Mouse (Mus musculus) gonadal fat pad, adult 2 months (tissue): ENCODE measurements around the gene Nfe2. TPM values are rescaled to one million over a fixed set of nuclear protein-coding genes. Genes with fewer than 3 reads are reported as not detected.

Source experiments
- DNase-seq: peaks from one replicate; pipeline ENCODE4 v3.0.0-alpha.2; 2012; ENCODE audit warnings: low read depth
- polyA plus RNA-seq: library from polyadenylated mRNA; depleted of rRNA; stranded (reverse); fragments of >200 nt; gene quantifications from 2 replicates; pipeline ENCODE4 v1.2.3, GENCODE M21; 2012; rRNA removed

Gene Nfe2
- polyA plus RNA-seq, 1 experiment: 1.8 TPM

DNA sequence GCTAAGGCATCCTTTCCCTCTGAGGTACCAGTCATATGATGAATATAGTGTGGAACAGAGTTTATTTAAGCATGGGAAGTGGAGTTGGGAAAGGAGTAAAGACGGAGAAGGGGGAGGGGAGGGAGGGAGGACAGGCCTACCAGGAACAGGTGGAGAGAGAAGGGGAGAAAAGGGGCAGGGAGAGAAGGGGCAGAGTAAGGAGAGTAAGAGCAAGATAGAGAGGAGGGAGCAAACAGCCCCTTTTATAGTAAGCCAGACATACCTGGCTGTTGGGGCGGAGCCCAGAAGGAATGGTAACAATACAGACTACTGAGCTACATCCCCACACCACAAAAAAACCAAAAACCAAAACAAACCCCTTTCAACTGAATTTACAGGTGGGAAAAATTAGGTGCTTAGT, 42.2 kb downstream of the Nfe2 start:
- no peak for DNase-seq

DNA sequence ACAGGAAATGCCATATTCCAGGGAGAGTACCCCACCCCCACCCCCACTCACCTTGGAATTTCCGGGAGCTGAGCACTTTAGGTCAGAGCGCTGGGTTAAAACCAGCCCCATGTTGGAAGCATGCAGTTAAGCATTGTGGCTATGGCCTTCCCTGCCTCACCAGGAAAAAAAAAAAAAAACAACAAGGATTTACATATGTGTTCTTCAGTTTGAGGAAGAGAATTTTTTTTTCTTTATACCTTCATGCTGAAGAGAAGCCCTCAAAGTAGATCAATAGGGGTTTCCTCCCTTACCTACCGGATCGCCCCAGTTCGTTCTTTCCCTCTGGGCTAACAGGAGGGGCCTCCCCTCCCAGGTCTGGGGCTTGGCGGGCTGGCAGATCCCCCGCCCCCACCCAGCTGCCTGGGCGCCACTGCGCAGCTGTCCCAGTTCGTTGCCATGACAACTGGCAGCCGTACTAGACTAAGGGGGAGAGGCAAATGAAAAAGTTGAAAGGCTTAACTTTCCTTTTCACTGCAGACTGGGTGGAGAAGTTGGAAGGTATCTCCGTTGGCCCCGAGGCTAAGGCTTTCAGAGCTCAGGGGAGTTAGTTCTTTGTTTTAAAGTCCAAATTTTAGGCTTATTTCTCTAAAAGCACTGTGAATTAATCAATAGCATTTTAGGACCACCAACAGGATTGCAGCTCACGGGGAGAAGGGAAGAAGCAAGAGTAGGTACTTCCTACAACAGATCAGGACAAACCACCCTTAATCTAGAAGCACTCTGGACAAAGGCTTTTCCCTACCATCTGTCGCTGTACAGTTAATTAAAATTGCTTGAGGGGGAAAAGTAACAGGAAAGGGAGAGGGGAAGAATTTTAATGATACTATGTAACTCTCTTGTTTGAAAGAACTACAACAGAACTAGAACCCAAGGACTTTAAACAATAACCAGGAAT, 43.0 kb downstream of the Nfe2 start:
- no peak for DNase-seq

DNA sequence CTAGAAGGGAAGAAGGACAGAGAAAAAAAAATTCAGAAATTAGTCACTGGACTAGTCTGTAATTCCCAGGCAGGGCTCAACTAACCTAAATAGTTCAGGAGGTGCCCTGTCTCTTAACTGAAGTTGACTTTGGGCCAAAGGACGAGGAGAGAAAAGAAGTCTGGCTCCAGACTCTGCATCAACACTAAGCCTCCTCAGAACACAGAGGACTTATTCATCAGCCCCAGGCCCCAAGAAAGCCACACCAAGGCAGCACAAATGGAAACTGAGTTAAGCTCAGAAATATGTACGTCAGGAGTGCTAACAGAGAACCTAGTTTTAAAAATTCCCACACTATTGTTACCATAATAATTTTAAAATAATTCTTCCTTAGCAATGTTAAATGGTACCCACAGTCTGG, 44.1 kb downstream of the Nfe2 start:
- DNase-seq: no peak

DNA sequence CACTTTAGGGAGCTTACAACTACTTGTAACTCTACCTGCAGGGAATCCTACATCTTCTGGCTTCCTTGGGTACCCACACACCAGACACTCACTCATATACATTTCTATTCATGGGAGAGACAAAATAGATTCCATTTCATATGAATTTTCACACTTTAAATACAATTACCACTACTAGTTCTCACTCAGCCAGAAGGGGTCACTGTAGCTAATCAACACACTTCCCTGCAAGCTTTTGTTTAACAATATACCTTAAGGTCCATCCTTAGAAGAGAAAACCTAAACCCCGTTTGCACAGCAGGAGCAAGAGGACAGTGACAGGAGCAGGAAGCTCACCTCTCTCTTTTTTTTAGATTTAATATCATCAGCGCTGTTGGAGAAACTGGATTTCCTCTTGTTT, 53.0 kb downstream of the Nfe2 start:
- DNase-seq: no peak

DNA sequence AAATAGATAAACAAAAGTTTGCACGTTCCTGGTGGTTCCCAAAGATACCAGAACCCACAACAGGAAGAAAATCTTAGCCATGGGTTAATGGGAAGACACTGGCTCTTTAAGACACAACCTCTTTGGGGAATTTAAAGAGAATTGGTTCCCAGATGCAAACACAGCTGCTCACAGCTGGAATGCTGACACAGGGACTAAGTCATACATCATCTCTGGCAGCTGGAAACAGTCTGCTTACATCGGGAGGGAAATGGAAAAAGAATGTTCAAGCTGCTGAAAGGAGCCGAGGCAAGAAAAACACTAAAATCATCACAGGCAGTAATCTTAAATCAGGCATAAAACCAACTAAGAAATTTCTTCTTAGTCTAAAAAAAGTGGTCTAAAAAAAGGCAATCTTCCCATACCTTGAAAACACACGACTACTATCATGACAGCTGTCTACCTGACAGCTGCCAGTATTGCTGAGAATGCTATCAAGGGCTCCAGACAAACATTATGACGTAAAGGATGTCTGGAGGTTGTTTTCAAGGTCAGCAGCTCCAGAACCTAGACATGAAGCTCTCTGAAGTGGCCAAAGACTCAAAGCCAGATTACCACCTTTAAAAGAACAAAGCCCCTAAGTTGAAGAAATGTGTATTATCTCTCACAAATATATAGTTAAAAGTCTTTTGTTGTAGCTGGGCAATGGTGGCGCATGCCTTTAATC, 56.0 kb downstream of the Nfe2 start:
- no peak for DNase-seq

Other genes starting within 250 kb of the Nfe2 start
- 4.9 and 6.5 TPM in 2 replicates for gene Hoxc4, start 239.5 kb downstream of the Nfe2 start, polyA plus RNA-seq
- 16.1 and 17.5 TPM in 2 replicates for gene Smug1, start 91.3 kb downstream of the Nfe2 start, polyA plus RNA-seq
- gene Cbx5, start 18.6 kb downstream of the Nfe2 start, polyA plus RNA-seq: 33.3 and 42.5 TPM in 2 replicates
- 83.1 and 114 TPM in 2 replicates for gene Hnrnpa1, start 18.0 kb downstream of the Nfe2 start, polyA plus RNA-seq
- 134 and 161 TPM in 2 replicates for gene Copz1, start 14.3 kb upstream of the Nfe2 start, polyA plus RNA-seq
- gene Gpr84, start 52.2 kb upstream of the Nfe2 start, polyA plus RNA-seq: 0.39 and 1.4 TPM in 2 replicates
- 17.8 and 23.7 TPM in 2 replicates for gene Zfp385a, start 81.7 kb upstream of the Nfe2 start, polyA plus RNA-seq
- gene Itga5, start 108.4 kb upstream of the Nfe2 start, polyA plus RNA-seq: 19.1 and 20.6 TPM in 2 replicates
- 0.55 and 1.2 TPM in 2 replicates for gene Gtsf1, start 172.1 kb upstream of the Nfe2 start, polyA plus RNA-seq
- gene Gtsf2, start 190.1 kb upstream of the Nfe2 start, polyA plus RNA-seq: 0.41 TPM in 1 of 2 replicates, not detected in the other
- gene Nckap1l, start 195.4 kb upstream of the Nfe2 start, polyA plus RNA-seq: 8.8 and 9.6 TPM in 2 replicates
- 5.2 and 6.6 TPM in 2 replicates for gene Pde1b, start 244.6 kb upstream of the Nfe2 start, polyA plus RNA-seq